Mouse (Mus musculus) adrenal gland, adult 8-10 months (tissue): ENCODE data around the gene Rpl35. TPM values are rescaled to one million over a fixed set of nuclear protein-coding genes. Genes with fewer than 3 reads are reported as not detected.

Experiments used
- total RNA-seq, 4 experiments: library from RNA; stranded (reverse); gene quantifications; 2 replicates each; pipeline ENCODE4 v1.2.4; 2022

Gene Rpl35
- total RNA-seq, 4 experiments from 2014 or later, result 431 to 487 (median 461) TPM

Other genes with a start within 250 kb of the Rpl35 start
- 10 to 100 TPM in 2 of 4 experiments, 1 to 10 TPM in 2; 6.6 to 15.8 (median 9.7) TPM for gene Nr6a1, start 77.9 kb downstream of the Rpl35 start, total RNA-seq
- gene Olfml2a, start 73.6 kb downstream of the Rpl35 start, total RNA-seq, result 10 to 100 TPM in 2 of 4 experiments, 1 to 10 TPM in 2; 6.9 to 18.9 (median 12.6) TPM
- gene Wdr38, start 8.1 kb downstream of the Rpl35 start, total RNA-seq, result 1 to 10 TPM in 1 of 4 experiments, under 1 TPM in 3; 0.38 to 1.3 (median 0.64) TPM
- 10 to 100 TPM; 86.2 to 93.4 (median 87.6) TPM for gene Arpc5l, start 276 bp downstream of the Rpl35 start, total RNA-seq
- gene Golga1, start 59.9 kb upstream of the Rpl35 start, total RNA-seq, result 10 to 100 TPM; 20.8 to 38.2 (median 28.3) TPM
- 10 to 100 TPM in 2 of 4 experiments, 1 to 10 TPM in 2; 7.0 to 17.9 (median 13.1) TPM for gene Scai, start 185.1 kb upstream of the Rpl35 start, total RNA-seq
- gene Ppp6c, start 220.8 kb upstream of the Rpl35 start, total RNA-seq, result 10 to 100 TPM; 77.8 to 98.3 (median 95.7) TPM